Mouse (Mus musculus) layer of hippocampus, adult 9-11 months (tissue): ENCODE results near the gene Olfr1240.

Source experiments
- DNase-seq: peaks from one replicate; pipeline ENCODE4 v3.0.0; 2022

Gene Olfr1240

DNA sequence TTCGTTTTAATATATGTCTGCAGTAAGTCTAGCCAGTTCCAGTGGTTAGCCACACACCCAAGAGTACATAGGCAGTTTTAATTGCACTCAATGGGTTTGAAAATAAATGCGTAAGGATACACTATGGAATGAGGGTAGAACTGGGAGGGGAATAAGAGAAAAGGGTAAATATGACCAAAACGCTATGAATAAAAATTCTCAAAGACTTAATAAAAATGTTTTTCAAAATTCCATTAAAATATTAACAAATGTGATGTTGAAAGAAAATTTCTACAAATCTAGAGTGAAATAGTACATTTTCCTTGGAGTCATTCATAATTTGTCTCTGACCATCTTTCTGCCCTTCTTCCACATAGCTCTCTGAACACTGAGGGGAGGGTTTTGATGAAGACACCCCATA, at the start of gene Olfr1240:
Olfr1240 (minus strand) TSS at position 101 of the 400 bp plus-strand sequence.
- DNase-seq, result no peak

- no peak for DNase-seq
Observed at GRCm38 (mm10) chr2:89487026-89487425, 44.2 kb upstream of the Olfr1240 start, which contains the start of gene Olfr1241. Gene Olfr1241 (minus strand): TSS chr2:89487126.

DNA sequence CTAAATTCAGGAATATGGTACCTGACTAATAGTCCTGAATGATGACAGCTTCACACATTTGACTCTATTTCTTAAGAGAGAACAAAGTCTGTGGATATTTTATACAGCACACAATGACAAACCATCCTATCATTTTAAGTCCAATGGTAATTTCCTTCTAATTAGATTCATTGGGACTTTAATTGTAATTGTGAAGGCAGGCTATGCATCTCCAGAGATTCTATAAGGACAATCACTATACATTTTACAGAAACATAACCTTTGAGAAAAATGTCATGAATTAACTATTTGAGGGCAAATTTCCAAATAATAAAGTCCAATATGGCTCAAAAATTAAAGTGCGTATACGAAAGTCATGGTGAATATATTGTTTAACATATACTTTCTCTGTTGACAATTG, 22.5 kb downstream of the Olfr1240 start, which contains the start of gene Olfr1239:
Olfr1239 (minus strand) TSS at position 101 of the 400 bp plus-strand sequence.
- no peak for DNase-seq

DNA sequence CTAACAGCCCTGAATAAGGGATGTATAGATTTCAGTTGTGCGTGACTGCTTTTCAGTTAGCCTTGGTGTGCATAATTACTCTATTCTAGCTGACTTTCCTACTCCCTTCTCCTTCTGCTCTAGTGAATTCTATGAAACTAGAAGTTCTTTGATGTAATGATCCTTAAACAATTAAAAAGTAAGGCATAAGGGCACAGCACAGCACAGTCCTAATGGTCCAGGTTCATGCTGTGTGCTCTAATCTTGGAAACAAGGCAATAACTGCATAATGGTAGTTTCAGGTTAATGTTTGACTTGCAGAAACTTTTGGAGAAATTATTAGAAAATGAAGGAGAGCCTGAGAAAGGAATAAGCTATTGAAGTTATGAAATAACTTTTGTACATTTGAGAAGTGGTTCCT, 28.2 kb downstream of the Olfr1240 start:
- DNase-seq, result no peak

GRCm38 (mm10) chr2:89409576-89409975, 33.2 kb downstream of the Olfr1240 start, which contains the start of gene Olfr1238:
Gene Olfr1238 (minus strand): TSS chr2:89409676.
- DNase-seq, result no peak

GRCm38 (mm10) chr2:89400882-89401281, 41.9 kb downstream of the Olfr1240 start:
- no peak for DNase-seq
